Mouse (Mus musculus): Measurements from ENCODE around the gene Cgn. TPM values are rescaled to one million over a fixed set of nuclear protein-coding genes. Genes with fewer than 3 reads are reported as not detected.

The Cgn gene
- total and polyA plus RNA-seq, 3 experiments = 0.04 to 0.86 TPM; not detected in 1

GRCm38 (mm10) chr3:94832100-94832499 lies 45.8 kb upstream of the Cgn start:
- Histone ChIP-seq H3K9ac (ENCODE audit: control insufficient read depth, low read depth, low read length, poor library complexity, severe bottlenecking) (no peak overlapping the region), H3K4me3 (ENCODE audit: control insufficient read depth in 1 of 2, insufficient read depth in 1 of 2, low read depth in 2 of 2, low read length in 2 of 2) (no peak overlapping the region)

GRCm38 (mm10) chr3:94824110-94824509 lies 37.8 kb upstream of the Cgn start:
- Histone ChIP-seq H3K4me3 (ENCODE audit: control insufficient read depth in 1 of 2, insufficient read depth in 1 of 2, low read depth in 2 of 2, low read length in 2 of 2) (no peak overlapping the region), H3K27ac (ENCODE audit: control insufficient read depth, low read depth, low read length) (no peak overlapping the region), H3K9me3 (replicated peaks; ENCODE audit: insufficient read depth, low read length) (no peaks in the 10 kb centered on the region), H3K9ac (ENCODE audit: control insufficient read depth, low read depth, low read length, poor library complexity, severe bottlenecking) (no peak overlapping the region), H3K4me1 (ENCODE audit: control insufficient read depth in 1 of 2, insufficient read depth in 2 of 2, low read length in 2 of 2) (no peaks in the 10 kb centered on the region), H3K27me3 (ENCODE audit: control insufficient read depth in 1 of 2, insufficient read depth in 2 of 2, low read length in 2 of 2) (peaks cover 9 to 12% of the 10 kb centered on the region in 2 experiments), H3K79me2 (ENCODE audit: control insufficient read depth, insufficient read depth, low read length, poor library complexity) (no peaks in the 10 kb centered on the region), H3K36me3 (ENCODE audit: control insufficient read depth in 1 of 2, insufficient read depth in 2 of 2, low read length in 2 of 2) (peaks cover 0 to 6% of the 10 kb centered on the region in 2 experiments; a peak in 2 of 4 replicates)
- DNase-seq (ENCODE audit: low read depth, low spot score) = peak; percentile 50
- peak; percentile 24 to 69 (median 56); a peak in 5 of 6 replicates for TF ChIP-seq CTCF (IDR thresholded peaks at IDR 0.05 in 2 of 3, conservative IDR thresholded peaks at IDR 0.05 in 1 of 3; ENCODE audit: control insufficient read depth in 1 of 3, insufficient read depth in 1 of 3, low read depth in 2 of 3, low read length in 3 of 3, poor library complexity in 1 of 3, severe bottlenecking in 1 of 3)
- no peak for TF ChIP-seq KAT2A (conservative IDR thresholded peaks at IDR 0.05; ENCODE audit: low read depth, low read length)
- no peak for TF ChIP-seq GABPA (IDR thresholded peaks at IDR 0.05; ENCODE audit: low read depth, low read length)
- no peak for TF ChIP-seq POLR2AphosphoS2 (IDR thresholded peaks at IDR 0.05; ENCODE audit: low read length)
- TF ChIP-seq SMC3 (IDR thresholded peaks at IDR 0.05; ENCODE audit: low read depth, low read length) = peak; percentile 38
- TF ChIP-seq MXI1 (IDR thresholded peaks at IDR 0.05; ENCODE audit: low read depth, low read length) = no peak
- peak; percentile 66 for TF ChIP-seq RAD21 (IDR thresholded peaks at IDR 0.05; ENCODE audit: low read depth, low read length)

More at GRCm38 (mm10) chr3:94832100-94832499, 45.8 kb upstream of the Cgn start:
- DNase-seq (ENCODE audit: low read depth, low spot score) = peak; percentile 63
- H3K27ac ChIP-seq (ENCODE audit: control insufficient read depth, low read depth, low read length) = no peak overlapping the region
- H3K27me3 ChIP-seq (ENCODE audit: control insufficient read depth in 1 of 2, insufficient read depth in 2 of 2, low read length in 2 of 2) = peaks cover 2 to 4% of the 10 kb centered on the region in 2 experiments; a peak in 2 of 4 replicates
- H3K4me1 ChIP-seq (ENCODE audit: control insufficient read depth in 1 of 2, insufficient read depth in 2 of 2, low read length in 2 of 2) = peaks cover 3 to 13% of the 10 kb centered on the region in 2 experiments; a peak in 3 of 4 replicates
- peaks cover 0 to 10% of the 10 kb centered on the region in 2 experiments; a peak in 2 of 4 replicates for H3K36me3 ChIP-seq (ENCODE audit: control insufficient read depth in 1 of 2, insufficient read depth in 2 of 2, low read length in 2 of 2)
- H3K9me3 ChIP-seq (replicated peaks; ENCODE audit: insufficient read depth, low read length) = no peaks in the 10 kb centered on the region
- TF ChIP-seq CHD2 (IDR thresholded peaks at IDR 0.05; ENCODE audit: low read length) (no peak), POLR2AphosphoS2 (IDR thresholded peaks at IDR 0.05; ENCODE audit: low read length) (no peak), USF1 (IDR thresholded peaks at IDR 0.05; ENCODE audit: low read depth, low read length) (no peak), ZNF384 (IDR thresholded peaks at IDR 0.05; ENCODE audit: low read depth, low read length) (no peak), CHD1 (IDR thresholded peaks at IDR 0.05; ENCODE audit: low read depth, low read length) (no peak), KAT2A (conservative IDR thresholded peaks at IDR 0.05; ENCODE audit: low read depth, low read length) (no peak), RCOR1 (IDR thresholded peaks at IDR 0.05; ENCODE audit: low read depth, low read length) (peak; percentile 56; the same call in 1 of the 2 replicates), MXI1 (IDR thresholded peaks at IDR 0.05; ENCODE audit: low read depth, low read length) (no peak), TAL1 (IDR thresholded peaks at IDR 0.05; ENCODE audit: low read length) (no peak), USF2 (IDR thresholded peaks at IDR 0.05; ENCODE audit: borderline replicate concordance in 1 of 2, insufficient read depth in 1 of 2, low read depth in 1 of 2, low read length in 2 of 2) (no peak), SIN3A (IDR thresholded peaks at IDR 0.05; ENCODE audit: low read length) (peak; percentile 31; the same call in 1 of the 2 replicates), RAD21 (IDR thresholded peaks at IDR 0.05; ENCODE audit: low read depth, low read length) (no peak), E2F4 (IDR thresholded peaks at IDR 0.05; ENCODE audit: borderline replicate concordance, low read depth, low read length) (no peak), EP300 (IDR thresholded peaks at IDR 0.05; ENCODE audit: low read depth in 1 of 2, low read length in 2 of 2) (peak; percentile 38 to 48; a peak in 2 of 4 replicates), ZC3H11A (IDR thresholded peaks at IDR 0.05; ENCODE audit: low read depth, low read length) (no peak), MYC (IDR thresholded peaks at IDR 0.05; ENCODE audit: low read depth, low read length) (no peak), GABPA (IDR thresholded peaks at IDR 0.05; ENCODE audit: low read depth, low read length) (no peak), GATA1 (IDR thresholded peaks at IDR 0.05; ENCODE audit: low read depth, low read length) (peak; percentile 83), ELF1 (IDR thresholded peaks at IDR 0.05; ENCODE audit: low read depth, low read length) (no peak; the same call in 1 of the 2 replicates)
- H3K79me2 ChIP-seq (ENCODE audit: control insufficient read depth, insufficient read depth, low read length, poor library complexity) = no peaks in the 10 kb centered on the region
